Mouse (Mus musculus) embryo, embryonic 10.5 days (tissue): ENCODE measurements around the gene Gpm6a.

ENCODE experiments used
- DNase-seq: peaks from one replicate; pipeline ENCODE4 v3.0.0-alpha.2; 2015; ENCODE audit warnings: low spot score

The Gpm6a gene

GRCm38 (mm10) chr8:54954741-54955455 lies at the start of gene Gpm6a:
TSS of gene Gpm6a (plus strand) at chr8:54954843.
- peak; percentile 54 for DNase-seq

GRCm38 (mm10) chr8:54912891-54913290 lies 41.8 kb upstream of the Gpm6a start:
- DNase-seq, result no peak

GRCm38 (mm10) chr8:54917710-54918109 lies 36.9 kb upstream of the Gpm6a start:
- no peak for DNase-seq

GRCm38 (mm10) chr8:54922160-54922855 lies 32.3 kb upstream of the Gpm6a start:
- DNase-seq, result no peak

- no peak for DNase-seq
Observed at GRCm38 (mm10) chr8:54924936-54925335, 29.7 kb upstream of the Gpm6a start.

- DNase-seq, result no peak
Observed at GRCm38 (mm10) chr8:54932306-54932705, 22.3 kb upstream of the Gpm6a start.

GRCm38 (mm10) chr8:54953351-54953750 lies 1.3 kb upstream of the Gpm6a start:
- no peak for DNase-seq

GRCm38 (mm10) chr8:54954030-54954429 lies 613 bp upstream of the Gpm6a start:
- DNase-seq, result no peak

GRCm38 (mm10) chr8:54955456-54955800 lies 785 bp downstream of the Gpm6a start:
- DNase-seq, result no peak

GRCm38 (mm10) chr8:54955935-54956573 lies 1.4 kb downstream of the Gpm6a start:
- no peak for DNase-seq

- no peak for DNase-seq
Observed at GRCm38 (mm10) chr8:54956787-54957186, 2.1 kb downstream of the Gpm6a start.

- no peak for DNase-seq
Observed at GRCm38 (mm10) chr8:54957506-54957905, 2.9 kb downstream of the Gpm6a start.

- no peak for DNase-seq
Observed at GRCm38 (mm10) chr8:54961571-54961970, 6.9 kb downstream of the Gpm6a start.

- no peak for DNase-seq
Observed at GRCm38 (mm10) chr8:54975020-54975419, 20.4 kb downstream of the Gpm6a start.

- DNase-seq, result peak; percentile 80
Observed at GRCm38 (mm10) chr8:54975506-54975905, 20.9 kb downstream of the Gpm6a start.

- DNase-seq, result no peak
Observed at GRCm38 (mm10) chr8:54975927-54976326, 21.3 kb downstream of the Gpm6a start.

GRCm38 (mm10) chr8:54976663-54977062 lies 22.0 kb downstream of the Gpm6a start:
- no peak for DNase-seq

- DNase-seq, result no peak
Observed at GRCm38 (mm10) chr8:54986791-54987190, 32.1 kb downstream of the Gpm6a start.

- DNase-seq, result peak; percentile 47
Observed at GRCm38 (mm10) chr8:54989093-54989492, 34.5 kb downstream of the Gpm6a start.

GRCm38 (mm10) chr8:54991840-54992609 lies 37.4 kb downstream of the Gpm6a start:
- DNase-seq, result no peak

- DNase-seq, result no peak
Observed at GRCm38 (mm10) chr8:54995662-54996061, 41.0 kb downstream of the Gpm6a start.

GRCm38 (mm10) chr8:55002398-55002797 lies 47.8 kb downstream of the Gpm6a start:
- no peak for DNase-seq
